Mouse (Mus musculus) thymus, postnatal 14 days (tissue): ENCODE results near the gene Tac1.
"Not testable (repeated sequence)": the region's sequence is repeated elsewhere in the genome, so short reads cannot be mapped to it uniquely, and the experiment has no call there.

Experiments used
- DNase-seq: peaks from one replicate; pipeline ENCODE4 v3.0.0; 2021

Tac1 gene

DNA sequence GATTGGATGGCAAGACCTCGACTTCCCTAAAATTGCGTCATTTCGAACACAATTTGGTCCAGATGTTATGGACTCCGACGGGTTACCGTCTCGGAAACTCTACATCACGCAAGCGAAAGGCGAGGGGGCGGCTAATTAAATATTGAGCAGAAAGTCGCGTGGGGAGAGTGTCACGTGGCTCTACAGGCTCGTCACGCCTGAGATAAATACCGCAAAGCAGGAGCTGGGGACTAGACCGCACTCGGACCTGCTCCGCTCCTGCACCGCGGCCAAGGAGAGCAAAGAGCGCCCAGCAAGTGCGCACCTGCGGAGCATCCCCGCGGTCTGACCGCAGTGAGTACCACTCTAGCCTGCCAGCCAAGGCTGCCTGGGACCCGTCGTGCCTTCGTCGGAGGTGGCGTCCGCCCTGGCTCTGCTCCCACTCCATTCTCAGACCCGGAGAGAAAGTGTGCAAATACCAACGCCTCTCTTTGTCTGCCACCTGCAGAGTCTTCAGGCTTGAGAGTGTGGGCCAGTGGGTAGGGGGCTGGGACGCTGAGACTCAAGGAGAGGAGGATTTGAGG is at the start of gene Tac1:
Gene Tac1, plus strand, starts transcription at position 51 of the 563 bp plus-strand sequence.
- DNase-seq = no peak

DNA sequence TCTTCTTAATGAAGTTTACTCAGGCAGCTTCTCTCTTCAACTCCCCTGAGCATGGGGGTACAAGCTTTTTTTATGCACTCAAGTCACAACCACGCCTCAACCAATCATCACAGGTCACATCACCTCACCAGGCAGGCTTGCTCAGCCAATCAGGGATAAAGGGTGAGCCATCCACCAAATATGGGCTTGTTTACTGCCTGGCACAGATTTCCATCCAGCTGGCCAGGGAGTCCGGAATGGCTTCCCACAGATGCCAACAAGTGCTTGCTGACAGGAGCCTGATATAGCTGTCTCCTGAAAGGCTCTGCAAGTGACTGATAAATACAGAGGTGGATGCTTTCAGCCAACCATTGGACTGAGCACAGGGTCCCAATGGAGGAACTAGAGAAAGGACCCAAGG is 11.2 kb upstream of the Tac1 start:
- not testable (repeated sequence) for DNase-seq

DNA sequence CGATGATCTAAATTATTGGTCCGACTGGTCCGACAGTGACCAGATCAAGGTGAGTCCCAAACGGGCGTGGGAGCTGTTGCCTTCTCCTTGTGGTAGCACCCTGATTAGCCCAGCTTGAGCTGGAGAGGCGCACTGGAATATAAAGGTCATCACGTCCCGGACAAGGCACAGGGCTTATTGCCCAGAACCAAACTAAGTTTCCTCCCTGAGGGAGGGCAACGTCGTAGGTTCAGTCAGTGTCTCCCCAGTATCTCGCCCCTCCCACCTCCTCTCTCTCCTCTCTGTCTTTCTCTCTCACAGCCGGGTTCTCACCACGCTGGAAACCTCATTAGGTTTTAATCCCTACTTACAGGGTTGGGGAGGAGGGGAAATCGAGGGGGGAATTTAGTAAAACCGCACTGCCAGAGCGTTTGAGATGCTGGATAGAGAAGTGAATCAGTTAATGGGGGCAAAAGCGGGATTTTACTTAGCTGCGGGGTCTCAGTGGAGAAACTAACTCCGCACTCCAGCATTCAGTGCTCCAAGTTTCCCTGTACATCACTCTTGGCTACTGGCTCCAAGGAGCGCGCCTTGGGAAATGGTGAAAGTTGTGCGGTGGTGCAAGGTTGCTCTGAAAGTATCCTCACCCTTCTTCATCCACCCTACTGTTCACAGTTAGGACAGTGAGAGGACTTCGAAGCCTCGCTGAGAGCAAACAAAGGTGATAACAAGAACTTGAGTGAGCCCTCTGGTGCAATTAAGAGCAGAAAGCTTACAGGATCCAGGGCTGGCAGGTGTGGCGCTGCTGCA is 1.2 kb downstream of the Tac1 start:
- DNase-seq = no peak

DNA sequence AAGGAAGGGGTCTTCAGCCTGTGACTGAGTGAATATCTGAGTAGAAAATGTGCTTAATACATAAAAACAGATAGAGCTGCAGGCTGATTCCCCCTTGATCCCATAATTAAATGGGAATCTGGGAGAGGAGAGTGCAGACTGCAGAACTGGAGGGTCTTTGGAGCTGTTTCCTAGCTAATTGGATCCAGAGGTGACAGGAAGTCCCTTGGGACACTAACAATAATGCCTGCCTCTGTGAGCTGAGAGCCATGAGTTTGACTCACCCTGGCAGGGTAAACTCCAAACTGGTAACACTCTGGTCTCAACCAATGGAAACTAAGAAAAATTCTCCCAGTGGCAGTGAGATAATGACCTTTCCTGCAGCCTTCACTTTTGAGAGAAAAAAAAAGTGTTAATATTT is 3.5 kb downstream of the Tac1 start:
- DNase-seq = no peak

- no peak for DNase-seq
Measured at GRCm38 (mm10) chr6:7562524-7562923, 7.8 kb downstream of the Tac1 start.

- no peak for DNase-seq
Measured at GRCm38 (mm10) chr6:7564537-7564936, 9.9 kb downstream of the Tac1 start.

- DNase-seq = no peak
Measured at GRCm38 (mm10) chr6:7571144-7571543, 16.5 kb downstream of the Tac1 start.

DNA sequence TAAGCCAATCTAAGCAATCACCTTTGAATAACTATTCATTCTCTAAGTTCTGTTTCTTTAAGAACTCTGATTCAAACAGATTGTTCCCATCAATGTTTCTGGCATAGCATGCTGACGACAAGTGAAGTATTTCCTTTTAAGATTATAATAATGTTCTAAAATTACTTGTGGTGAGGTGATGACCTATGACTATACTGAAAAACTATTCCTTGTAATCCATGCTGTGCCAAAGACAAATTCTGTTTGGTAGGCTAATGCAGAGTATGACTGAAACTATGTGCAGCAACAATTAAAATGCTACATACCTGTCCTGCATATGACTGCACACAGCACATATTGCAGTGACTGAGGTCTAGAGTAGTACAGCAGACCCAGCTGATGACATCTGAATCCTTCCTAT is 23.4 kb downstream of the Tac1 start:
- DNase-seq = no peak

GRCm38 (mm10) chr6:7594445-7594844 is 39.8 kb downstream of the Tac1 start:
- DNase-seq = no peak

GRCm38 (mm10) chr6:7598416-7598815 is 43.7 kb downstream of the Tac1 start:
- no peak for DNase-seq

GRCm38 (mm10) chr6:7600228-7600627 is 45.5 kb downstream of the Tac1 start:
- no peak for DNase-seq

DNA sequence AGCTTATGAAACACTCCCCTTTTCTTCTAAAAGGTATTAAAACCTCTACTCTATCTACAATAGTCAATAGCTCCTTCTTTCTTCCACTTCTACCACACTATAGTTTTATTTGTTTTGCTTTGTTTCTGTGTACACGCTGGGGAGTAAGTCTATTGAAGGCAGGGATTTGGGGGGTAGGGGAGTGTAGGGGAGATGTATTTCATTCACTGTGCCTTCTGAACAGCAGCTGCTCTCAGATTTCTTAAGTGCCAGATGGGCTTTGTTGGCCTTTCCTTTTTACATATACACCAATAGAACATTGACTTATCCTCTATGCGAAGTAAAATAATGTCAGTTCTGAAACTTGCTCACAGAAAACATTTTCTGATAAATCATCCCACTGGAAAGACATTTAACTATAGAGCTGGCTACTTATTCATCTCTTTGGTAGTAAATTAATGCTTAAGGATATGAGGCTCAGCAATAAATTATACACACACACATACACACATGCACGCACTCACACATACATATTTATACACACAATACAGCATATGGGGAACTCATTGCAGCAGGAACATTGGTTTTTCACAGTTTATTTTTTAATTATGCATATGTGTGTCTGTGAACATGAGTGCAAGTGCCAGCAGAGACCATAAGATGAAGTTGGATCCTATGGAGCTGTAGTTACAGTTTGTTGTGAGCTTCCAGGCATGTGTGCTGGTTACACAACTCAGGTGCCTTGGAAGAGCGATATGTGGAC is 46.8 kb downstream of the Tac1 start:
- no peak for DNase-seq

- not testable (repeated sequence) for DNase-seq
Measured at GRCm38 (mm10) chr6:7613676-7614075, 59.0 kb downstream of the Tac1 start.
